Mouse (Mus musculus) C2C12 (cell line): Measurements from ENCODE around the gene Cdv3.

Experiments
- CTCF ChIP-seq: IDR thresholded peaks from one replicate; pipeline ENCODE4 v1.5.1; 2011; ENCODE audit not compliant: control insufficient read depth, insufficient read depth, insufficient read length
- MAX ChIP-seq: IDR thresholded peaks from one replicate; pipeline ENCODE4 v1.6.1; 2011; ENCODE audit warnings: mild to moderate bottlenecking, control low read depth
- MYOD1 ChIP-seq: IDR thresholded peaks from one replicate; pipeline ENCODE4 v1.6.1; 2011; ENCODE audit warnings: low read depth; ENCODE audit not compliant: control insufficient read depth, insufficient read length
- MYOG ChIP-seq: IDR thresholded peaks from one replicate; pipeline ENCODE4 v1.6.1; 2011; ENCODE audit not compliant: control insufficient read depth, insufficient read length; ENCODE audit errors: extremely low read depth

- no peak for TF ChIP-seq CTCF
- peak; percentile 32 for TF ChIP-seq MYOD1
- TF ChIP-seq MAX, result no peak
- no peak for TF ChIP-seq MYOG
Measured at GRCm38 (mm10) chr9:103408136-103408777, 42.6 kb upstream of the Cdv3 start.
